In genomic region chr8:88244298-88244697, GRCm38 (mm10) we compare ENCODE assay signal across 8 mouse cellular contexts. TPM values are rescaled to one million over a fixed set of nuclear protein-coding genes. Genes with fewer than 3 reads are reported as not detected.
A peak's percentile ranks its signal among the peaks of the same experiment; 100 is the strongest.
DNase-seq lines count a peak whose midpoint lies in the region; ATAC-seq and TF ChIP-seq lines count a peak whose summit lies in the region.

No protein-coding gene starts in this region.

- peak; percentile 95 for TF ChIP-seq CTCF in bone marrow, adult 2 months (IDR thresholded peaks at IDR 0.05; ENCODE audit: control insufficient read depth, insufficient read depth, low read length)

- DNase-seq in 3T3-L1 (ENCODE audit: low read depth, low spot score) (peak; percentile 80), A20 (ENCODE audit: low read depth, low spot score) (peak; percentile 70)
- DNase-seq in kidney, adult 8-10 months: peak; percentile 46 to 74
- peak; percentile 46 for DNase-seq in ovary, postnatal 36 days (ENCODE audit: low spot score)
- no peak for DNase-seq in testis, postnatal 10 days (ENCODE audit: low spot score)

- no peaks in the 10 kb centered on the region for H3K27me3 ChIP-seq in liver, embryonic 16.5 days (ENCODE audit: control insufficient read depth, insufficient read depth, low read depth, low read length)

- ATAC-seq in erythroid progenitor cell, adult 5-6 weeks (replicated peaks; ENCODE audit: low FRiP score, poor library complexity, severe bottlenecking): peak; percentile 94
- peak; percentile 81 for ATAC-seq in liver, embryonic 16.5 days (ENCODE audit: low read depth)

- peaks cover 3% of the 10 kb centered on the region; the same call in 1 of the 2 replicates for H3K36me3 ChIP-seq in liver, embryonic 16.5 days (ENCODE audit: control insufficient read depth, insufficient read depth)

- H3K9ac ChIP-seq in liver, embryonic 16.5 days (ENCODE audit: low read depth, low read length): no peak overlapping the region

- no peak overlapping the region for H3K27ac ChIP-seq in bone marrow, adult 2 months (ENCODE audit: control insufficient read depth, insufficient read depth, low read depth, low read length, poor library complexity)
- no peak overlapping the region for H3K27ac ChIP-seq in liver, embryonic 16.5 days (ENCODE audit: low read length)

- no peak overlapping the region for H3K4me2 ChIP-seq in liver, embryonic 16.5 days (ENCODE audit: low read depth, low read length)

- H3K4me1 ChIP-seq in bone marrow, adult 2 months (ENCODE audit: control insufficient read depth, insufficient read depth, low read length): no peaks in the 10 kb centered on the region; the same call in 1 of the 2 replicates
- H3K4me1 ChIP-seq in liver, embryonic 16.5 days (ENCODE audit: control insufficient read depth, low read depth, low read length): no peaks in the 10 kb centered on the region; the same call in 1 of the 2 replicates

- H3K4me3 ChIP-seq in bone marrow, adult 2 months (replicated peaks; ENCODE audit: control insufficient read depth, low read depth, low read length): no peak overlapping the region
- H3K4me3 ChIP-seq in liver, embryonic 16.5 days (ENCODE audit: low read depth, low read length): no peak overlapping the region

- WGBS in bone marrow, adult 2 months: 78% methylated on average over 4 of the region's 4 CpGs
- WGBS in liver, embryonic 16.5 days (ENCODE audit: insufficient replicate concordance): 72% methylated on average over 4 of the region's 4 CpGs

- no peak for TF ChIP-seq POLR2A in bone marrow, adult 2 months (IDR thresholded peaks at IDR 0.05; ENCODE audit: borderline replicate concordance, control insufficient read depth, low read depth, low read length)

- no peaks in the 10 kb centered on the region for H3K9me3 ChIP-seq in liver, embryonic 16.5 days (replicated peaks; ENCODE audit: control insufficient read depth, low read length)

RNA-seq across cellular contexts. Expression of gene Adcy7, which starts 27.9 kb away (rescaled TPM):
- polyA plus RNA-seq in bone marrow, adult 2 months (2011; ENCODE audit: insufficient read depth, insufficient read length, low replicate concordance, missing spikeins): 18.7 and 66.8 TPM in 2 replicates
- total RNA-seq in erythroid progenitor cell, adult 5-6 weeks (2015; ENCODE audit: low replicate concordance): 4.6 and 5.4 TPM in 2 replicates
- total RNA-seq in erythroid progenitor cell, adult 5-6 weeks (2017; ENCODE audit: low replicate concordance): 2.4 and 6.3 TPM in 2 replicates
- polyA plus RNA-seq in liver, embryonic 16.5 days (2015; fragmentation: Nextera tagmentation; extraction: Ambion mirVana): 18.5 and 19.8 TPM in 2 replicates

RNA-seq across cellular contexts. Expression of gene Tent4b, which starts 45.3 kb away (rescaled TPM):
- 9.0 and 15.1 TPM in 2 replicates for polyA plus RNA-seq in bone marrow, adult 2 months (2011; ENCODE audit: insufficient read depth, insufficient read length, low replicate concordance, missing spikeins)
- 24.7 and 24.9 TPM in 2 replicates for total RNA-seq in erythroid progenitor cell, adult 5-6 weeks (2015; ENCODE audit: low replicate concordance)
- total RNA-seq in erythroid progenitor cell, adult 5-6 weeks (2017; ENCODE audit: low replicate concordance): 24.1 and 30.5 TPM in 2 replicates
- 2.5 and 2.7 TPM in 2 replicates for polyA plus RNA-seq in liver, embryonic 16.5 days (2015; fragmentation: Nextera tagmentation; extraction: Ambion mirVana)
